Mouse (Mus musculus): Measurements from ENCODE around the gene Fignl1. TPM values are rescaled to one million over a fixed set of nuclear protein-coding genes. Genes with fewer than 3 reads are reported as not detected.

The Fignl1 gene
- polyA plus RNA-seq, 1 experiment from 2014 or later = 27.8 TPM

- H3K4me3 ChIP-seq (replicated peaks; ENCODE audit: low read depth, low read length) = no peak overlapping the region
- ATAC-seq (replicated peaks; ENCODE audit: low FRiP score, low read depth) = peak; percentile 67; the same call in 1 of the 2 replicates
- no peaks in the 10 kb centered on the region for H3K27me3 ChIP-seq (ENCODE audit: insufficient read depth, low read length)
- no peak for DNase-seq (ENCODE audit: low spot score)
- 38% methylated on average over 6 of the region's 6 CpGs for WGBS
- peaks cover 28% of the 10 kb centered on the region for H3K4me1 ChIP-seq (replicated peaks; ENCODE audit: insufficient read depth, low read length)
- 0 out of 2 replicates have a peak overlapping the region, but pooled peaks have one; percentile 2 for H3K4me2 ChIP-seq (ENCODE audit: low read length)
- TF ChIP-seq CTCF (IDR thresholded peaks at IDR 0.05; ENCODE audit: low read depth) = no peak
- peak overlapping the region; percentile 81 for H3K27ac ChIP-seq
- H3K36me3 ChIP-seq (ENCODE audit: insufficient read depth, low read length) = no peaks in the 10 kb centered on the region
- H3K9me3 ChIP-seq (replicated peaks; ENCODE audit: low read length) = no peaks in the 10 kb centered on the region
- H3K9ac ChIP-seq (ENCODE audit: low read depth, low read length) = no peak overlapping the region
Observed at GRCm38 (mm10) chr11:11828761-11829160, 20.0 kb upstream of the Fignl1 start.

DNA sequence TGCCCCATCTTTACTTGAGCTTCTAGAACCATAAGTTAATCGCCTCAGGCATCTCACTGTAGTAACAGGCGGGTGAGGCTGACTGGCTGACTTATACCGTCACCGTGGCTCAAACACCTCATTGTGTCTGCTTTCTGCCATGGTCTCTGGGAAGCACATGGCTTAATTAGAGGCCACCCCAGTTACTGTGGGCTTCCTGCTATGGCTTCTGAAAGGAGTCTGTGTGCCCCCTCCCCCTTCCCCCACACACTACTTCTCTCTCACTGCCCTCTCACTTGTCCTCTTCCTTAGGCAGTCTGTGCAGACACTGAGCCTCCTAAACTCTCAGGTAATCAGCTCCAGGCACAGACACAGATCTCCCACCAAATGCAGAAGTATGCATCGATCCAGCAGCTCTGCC lies 19.5 kb upstream of the Fignl1 start:
- 48% methylated on average over 5 of the region's 5 CpGs for WGBS
- H3K36me3 ChIP-seq (ENCODE audit: insufficient read depth, low read length) = no peaks in the 10 kb centered on the region
- ATAC-seq (replicated peaks; ENCODE audit: low FRiP score, low read depth) (no peak; the same call in 1 of the 2 replicates), DNase-seq (ENCODE audit: low spot score) (no peak)
- peak overlapping the region; percentile 81; the same call in 1 of the 2 replicates for H3K27ac ChIP-seq
- H3K9ac ChIP-seq (ENCODE audit: low read depth, low read length) = no peak overlapping the region
- H3K4me1 ChIP-seq (replicated peaks; ENCODE audit: insufficient read depth, low read length) = peaks cover 27% of the 10 kb centered on the region
- no peak overlapping the region for H3K4me2 ChIP-seq (ENCODE audit: low read length)
- H3K27me3 ChIP-seq (ENCODE audit: insufficient read depth, low read length) = no peaks in the 10 kb centered on the region
- H3K9me3 ChIP-seq (replicated peaks; ENCODE audit: low read length) = no peaks in the 10 kb centered on the region
- H3K4me3 ChIP-seq (replicated peaks; ENCODE audit: low read depth, low read length) = no peak overlapping the region
- TF ChIP-seq CTCF (IDR thresholded peaks at IDR 0.05; ENCODE audit: low read depth) = no peak

GRCm38 (mm10) chr11:11826475-11826874 lies 17.7 kb upstream of the Fignl1 start:
- no peak overlapping the region for H3K9ac ChIP-seq (ENCODE audit: low read depth, low read length)
- peaks cover 32% of the 10 kb centered on the region for H3K4me1 ChIP-seq (replicated peaks; ENCODE audit: insufficient read depth, low read length)
- no peak for ATAC-seq (replicated peaks; ENCODE audit: low FRiP score, low read depth)
- no peak overlapping the region for H3K4me3 ChIP-seq (replicated peaks; ENCODE audit: low read depth, low read length)
- no peak overlapping the region for H3K27ac ChIP-seq
- no peak overlapping the region for H3K4me2 ChIP-seq (ENCODE audit: low read length)
- no peaks in the 10 kb centered on the region for H3K9me3 ChIP-seq (replicated peaks; ENCODE audit: low read length)
- no peak for TF ChIP-seq CTCF (IDR thresholded peaks at IDR 0.05; ENCODE audit: low read depth)
- H3K36me3 ChIP-seq (ENCODE audit: insufficient read depth, low read length) = no peaks in the 10 kb centered on the region
- DNase-seq (ENCODE audit: low spot score) = no peak
- H3K27me3 ChIP-seq (ENCODE audit: insufficient read depth, low read length) = no peaks in the 10 kb centered on the region

GRCm38 (mm10) chr11:11825670-11826069 lies 16.9 kb upstream of the Fignl1 start:
- 59% methylated on average over 6 of the region's 6 CpGs for WGBS
- Histone ChIP-seq H3K4me3 (replicated peaks; ENCODE audit: low read depth, low read length) (no peak overlapping the region), H3K9ac (ENCODE audit: low read depth, low read length) (no peak overlapping the region), H3K36me3 (ENCODE audit: insufficient read depth, low read length) (no peaks in the 10 kb centered on the region), H3K27ac (no peak overlapping the region), H3K27me3 (ENCODE audit: insufficient read depth, low read length) (no peaks in the 10 kb centered on the region), H3K4me1 (replicated peaks; ENCODE audit: insufficient read depth, low read length) (peaks cover 35% of the 10 kb centered on the region), H3K4me2 (ENCODE audit: low read length) (no peak overlapping the region), H3K9me3 (replicated peaks; ENCODE audit: low read length) (no peaks in the 10 kb centered on the region)
- no peak for DNase-seq (ENCODE audit: low spot score)
- no peak for TF ChIP-seq CTCF (IDR thresholded peaks at IDR 0.05; ENCODE audit: low read depth)
- no peak for ATAC-seq (replicated peaks; ENCODE audit: low FRiP score, low read depth)

GRCm38 (mm10) chr11:11824970-11825635 lies 16.3 kb upstream of the Fignl1 start:
- Histone ChIP-seq H3K9ac (ENCODE audit: low read depth, low read length) (no peak overlapping the region), H3K9me3 (replicated peaks; ENCODE audit: low read length) (no peaks in the 10 kb centered on the region), H3K27ac (peak overlapping the region; percentile 28; the same call in 1 of the 2 replicates), H3K4me2 (ENCODE audit: low read length) (no peak overlapping the region), H3K4me3 (replicated peaks; ENCODE audit: low read depth, low read length) (no peak overlapping the region), H3K4me1 (replicated peaks; ENCODE audit: insufficient read depth, low read length) (peaks cover 37% of the 10 kb centered on the region), H3K36me3 (ENCODE audit: insufficient read depth, low read length) (no peaks in the 10 kb centered on the region), H3K27me3 (ENCODE audit: insufficient read depth, low read length) (no peaks in the 10 kb centered on the region)
- WGBS = 68% methylated on average over 3 of the region's 3 CpGs
- ATAC-seq (replicated peaks; ENCODE audit: low FRiP score, low read depth) (no peak), DNase-seq (ENCODE audit: low spot score) (no peak)
- no peak for TF ChIP-seq CTCF (IDR thresholded peaks at IDR 0.05; ENCODE audit: low read depth)

- TF ChIP-seq CTCF (IDR thresholded peaks at IDR 0.05; ENCODE audit: low read depth) = no peak
- H3K4me2 ChIP-seq (ENCODE audit: low read length) = no peak overlapping the region
- WGBS = 55% methylated on average over 12 of the region's 12 CpGs
- no peak overlapping the region for H3K9ac ChIP-seq (ENCODE audit: low read depth, low read length)
- H3K4me3 ChIP-seq (replicated peaks; ENCODE audit: low read depth, low read length) = no peak overlapping the region
- DNase-seq (ENCODE audit: low spot score) = no peak
- H3K4me1 ChIP-seq (replicated peaks; ENCODE audit: insufficient read depth, low read length) = peaks cover 35% of the 10 kb centered on the region
- no peak overlapping the region for H3K27ac ChIP-seq
- H3K36me3 ChIP-seq (ENCODE audit: insufficient read depth, low read length) = no peaks in the 10 kb centered on the region
- H3K9me3 ChIP-seq (replicated peaks; ENCODE audit: low read length) = no peaks in the 10 kb centered on the region
- ATAC-seq (replicated peaks; ENCODE audit: low FRiP score, low read depth) = no peak
- H3K27me3 ChIP-seq (ENCODE audit: insufficient read depth, low read length) = no peaks in the 10 kb centered on the region
Observed at GRCm38 (mm10) chr11:11823980-11824911, 15.5 kb upstream of the Fignl1 start.
